Mouse (Mus musculus) cerebellum, postnatal 14 days (tissue): Measurements from ENCODE around the gene Arl15.
A peak's percentile ranks its signal among the peaks of the same experiment; 100 is the strongest.

Experiments used
- DNase-seq, 2 experiments: peaks; one replicate each; pipeline ENCODE4 v3.0.0; 2021; ENCODE audit warnings: mixed read lengths in 2 of 2

The Arl15 gene

DNA sequence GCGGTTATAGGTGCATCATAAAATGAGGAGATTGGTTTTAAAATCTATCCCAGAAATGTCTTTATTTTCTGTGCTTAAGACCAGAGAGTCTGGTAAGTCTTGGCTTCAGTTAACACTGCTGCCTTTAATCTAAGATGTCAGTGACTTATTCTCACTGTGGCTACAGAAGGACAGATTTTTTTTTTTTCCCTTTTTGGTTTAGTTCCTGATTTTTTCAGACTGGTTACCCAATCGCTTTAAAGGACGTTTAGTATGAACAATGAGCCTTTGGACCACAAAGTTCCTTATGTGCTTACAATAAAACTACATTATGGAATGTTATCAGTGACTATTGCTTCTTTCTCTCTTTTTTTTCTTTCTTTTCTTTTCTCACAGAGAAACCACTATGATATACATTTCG is 81.4 kb downstream of the Arl15 start:
- no peak for DNase-seq

DNA sequence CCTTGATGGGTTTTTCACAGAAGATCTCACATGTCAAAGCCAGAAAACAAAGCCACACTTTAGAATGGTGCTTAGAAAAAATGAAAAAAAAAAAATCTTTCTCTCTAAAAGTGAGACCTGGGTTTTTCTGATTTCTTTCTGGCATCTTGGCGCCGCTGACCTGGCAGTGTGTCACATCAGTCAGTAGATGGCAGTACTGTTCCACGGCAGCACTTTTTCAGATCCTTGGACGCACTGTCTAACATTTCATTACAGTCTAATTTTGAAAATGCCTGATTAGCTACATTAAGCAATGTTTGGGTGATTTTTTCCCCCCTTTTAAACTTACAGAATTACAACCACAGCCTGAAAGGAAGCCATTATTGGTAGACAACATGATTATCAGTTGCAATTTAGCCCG is 83.1 kb downstream of the Arl15 start:
- DNase-seq = peak; percentile 81 to 84

DNA sequence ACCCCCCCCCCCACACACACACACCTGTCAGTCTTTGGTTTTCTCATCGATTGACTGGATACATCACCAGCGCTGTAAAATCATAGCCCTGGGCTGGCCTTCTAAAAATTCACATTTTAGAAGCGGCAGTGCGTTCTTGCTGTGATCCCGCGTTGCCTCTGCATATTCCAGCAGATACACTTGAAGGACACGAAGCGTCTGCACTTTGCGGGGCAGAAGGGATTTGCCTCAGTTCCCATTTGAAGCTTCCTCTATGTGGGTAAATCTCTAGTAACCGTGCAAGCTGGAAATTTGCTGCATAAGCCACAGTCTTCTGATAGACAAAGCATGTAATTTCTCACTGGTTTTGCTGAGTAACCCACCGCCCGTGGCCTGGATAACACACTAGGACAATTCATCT is 84.3 kb downstream of the Arl15 start:
- DNase-seq = no peak

DNA sequence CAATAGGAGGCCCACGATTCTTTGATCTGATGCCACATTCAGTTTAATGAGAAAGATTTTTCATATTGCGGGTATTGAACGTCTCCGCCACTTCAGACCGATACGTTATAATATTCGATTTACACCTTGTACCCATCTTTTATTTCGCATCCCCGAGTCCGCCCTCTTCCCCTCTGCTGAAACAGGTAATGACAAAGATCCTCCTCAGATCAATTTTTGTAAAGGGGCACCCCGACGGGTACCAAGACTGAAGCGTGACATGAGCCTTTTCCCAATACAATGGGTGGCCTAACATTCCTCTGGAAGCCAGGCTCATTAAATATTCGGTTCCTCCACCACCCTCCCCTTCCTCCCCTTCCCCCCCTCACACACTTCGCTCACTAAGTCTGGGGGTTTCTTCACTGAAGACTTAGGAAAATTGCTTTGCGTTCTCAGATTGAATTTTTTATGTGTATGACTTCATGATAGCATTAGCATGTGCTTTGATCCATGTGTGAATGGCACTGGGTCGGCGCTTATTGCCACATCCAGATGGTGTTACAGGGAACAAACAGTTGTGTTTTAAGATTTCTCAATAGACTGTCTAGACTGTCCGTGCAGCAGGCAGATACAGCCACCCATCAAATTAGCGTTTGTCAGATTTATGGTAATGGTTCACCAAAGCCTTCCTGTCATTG is 85.5 kb downstream of the Arl15 start:
- DNase-seq = no peak

DNA sequence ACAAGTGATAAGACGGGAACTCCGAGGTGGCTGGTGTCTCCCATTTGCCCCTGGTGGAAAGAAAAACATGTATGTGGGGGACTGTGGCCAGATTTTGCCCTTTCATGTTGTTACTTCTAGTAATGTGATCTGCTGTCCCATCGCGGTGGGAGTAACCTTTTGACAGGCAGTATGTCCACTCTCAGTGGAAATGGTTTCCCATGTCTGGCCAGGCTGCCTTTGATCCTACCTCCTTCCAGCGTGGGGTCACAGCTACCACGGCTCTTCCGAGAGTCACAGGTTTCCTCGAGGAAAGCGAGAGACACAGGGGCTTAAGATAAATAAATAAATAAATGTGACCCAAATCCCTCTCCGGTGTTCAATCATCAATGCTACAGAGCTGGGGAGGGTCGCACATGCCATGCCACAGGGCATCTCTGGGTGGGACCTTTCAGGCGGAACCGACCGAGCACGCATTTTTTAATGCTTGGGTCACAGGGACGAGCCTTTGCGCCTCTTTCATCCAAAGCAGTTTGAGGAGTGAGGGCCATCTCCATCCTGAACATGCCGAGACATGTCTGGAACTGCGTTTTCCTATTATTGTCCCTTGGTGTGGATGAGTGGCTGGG is 86.4 kb downstream of the Arl15 start:
- no peak for DNase-seq

DNA sequence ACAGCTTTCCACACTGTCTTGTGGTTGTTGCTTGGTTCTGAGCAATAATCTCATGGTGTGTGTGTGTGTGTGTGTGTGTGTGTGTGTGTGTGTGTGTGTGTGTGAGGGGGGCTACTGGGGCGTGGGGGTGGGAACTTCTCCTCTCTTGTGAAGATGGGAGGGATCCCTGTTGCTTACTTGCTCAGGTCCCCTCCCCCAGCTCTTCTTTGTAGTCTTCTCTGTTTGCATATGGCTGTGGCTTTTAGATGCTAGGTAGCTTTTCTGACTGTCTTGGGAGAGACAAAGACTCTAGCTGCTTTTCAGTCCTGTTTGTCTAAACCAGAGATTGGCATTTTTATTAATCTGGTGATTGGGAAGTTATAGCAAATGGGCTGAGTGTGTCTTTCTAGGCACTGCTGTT is 88.7 kb downstream of the Arl15 start:
- DNase-seq = no peak

DNA sequence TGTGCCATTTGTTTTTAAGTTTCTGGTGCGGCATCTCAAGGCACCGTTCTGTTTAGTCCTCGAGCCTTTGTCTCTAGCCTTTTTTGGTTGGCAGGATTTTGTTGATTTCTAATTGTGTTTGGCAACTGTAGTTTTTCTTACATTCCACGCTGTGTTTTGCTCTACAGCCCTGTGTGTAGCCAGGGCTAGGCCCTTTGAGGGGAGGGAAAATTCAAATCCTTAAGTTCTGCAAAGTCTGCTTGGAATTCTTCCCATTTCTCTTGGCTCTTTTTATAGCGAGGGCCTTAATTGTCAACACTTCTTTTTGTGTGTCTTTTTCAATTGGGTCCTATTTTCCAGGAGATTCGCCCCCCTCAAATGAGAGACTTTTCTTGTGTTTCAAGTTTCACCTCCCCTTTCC is 92.8 kb downstream of the Arl15 start:
- DNase-seq = no peak

DNA sequence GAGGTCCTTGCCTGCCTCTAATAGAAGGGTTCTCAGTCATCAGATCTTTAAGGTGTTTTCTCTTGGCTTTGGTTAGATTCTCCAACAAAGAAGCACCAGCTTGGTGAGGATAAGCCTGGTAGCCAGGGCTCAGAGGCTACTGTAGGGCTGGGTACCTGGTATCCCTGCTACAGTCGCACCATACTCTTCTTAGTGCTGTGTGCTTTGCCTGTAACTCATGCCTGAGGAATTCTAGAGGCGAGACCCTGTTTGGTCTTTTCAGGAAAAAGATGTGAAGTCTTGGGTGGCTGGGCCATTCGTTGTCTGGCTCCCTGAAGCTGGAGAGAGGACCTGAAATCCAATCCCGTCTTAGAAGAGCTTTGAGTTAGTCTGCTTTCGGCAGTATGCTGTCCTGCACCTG is 93.8 kb downstream of the Arl15 start:
- DNase-seq = no peak

DNA sequence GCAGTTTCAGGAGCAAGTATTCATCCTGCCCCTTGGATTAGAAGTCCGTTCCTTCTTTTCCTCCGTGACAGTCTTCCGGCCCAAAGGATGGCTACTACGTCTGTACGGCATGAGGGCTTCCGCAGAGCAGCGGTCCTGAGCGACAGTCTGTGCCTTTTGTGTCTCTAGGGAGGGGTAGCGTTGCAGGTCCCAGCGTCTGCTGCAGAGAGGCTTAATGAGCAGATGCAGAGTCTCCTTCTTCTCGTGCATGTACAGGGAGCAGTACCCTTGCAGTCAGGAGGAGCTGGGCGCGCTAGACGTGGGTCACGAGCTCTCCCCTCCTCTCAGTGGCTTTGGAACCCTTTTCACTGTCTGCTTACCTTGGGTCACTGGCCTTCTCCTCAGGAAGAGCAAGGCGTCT is 94.4 kb downstream of the Arl15 start:
- no peak for DNase-seq

DNA sequence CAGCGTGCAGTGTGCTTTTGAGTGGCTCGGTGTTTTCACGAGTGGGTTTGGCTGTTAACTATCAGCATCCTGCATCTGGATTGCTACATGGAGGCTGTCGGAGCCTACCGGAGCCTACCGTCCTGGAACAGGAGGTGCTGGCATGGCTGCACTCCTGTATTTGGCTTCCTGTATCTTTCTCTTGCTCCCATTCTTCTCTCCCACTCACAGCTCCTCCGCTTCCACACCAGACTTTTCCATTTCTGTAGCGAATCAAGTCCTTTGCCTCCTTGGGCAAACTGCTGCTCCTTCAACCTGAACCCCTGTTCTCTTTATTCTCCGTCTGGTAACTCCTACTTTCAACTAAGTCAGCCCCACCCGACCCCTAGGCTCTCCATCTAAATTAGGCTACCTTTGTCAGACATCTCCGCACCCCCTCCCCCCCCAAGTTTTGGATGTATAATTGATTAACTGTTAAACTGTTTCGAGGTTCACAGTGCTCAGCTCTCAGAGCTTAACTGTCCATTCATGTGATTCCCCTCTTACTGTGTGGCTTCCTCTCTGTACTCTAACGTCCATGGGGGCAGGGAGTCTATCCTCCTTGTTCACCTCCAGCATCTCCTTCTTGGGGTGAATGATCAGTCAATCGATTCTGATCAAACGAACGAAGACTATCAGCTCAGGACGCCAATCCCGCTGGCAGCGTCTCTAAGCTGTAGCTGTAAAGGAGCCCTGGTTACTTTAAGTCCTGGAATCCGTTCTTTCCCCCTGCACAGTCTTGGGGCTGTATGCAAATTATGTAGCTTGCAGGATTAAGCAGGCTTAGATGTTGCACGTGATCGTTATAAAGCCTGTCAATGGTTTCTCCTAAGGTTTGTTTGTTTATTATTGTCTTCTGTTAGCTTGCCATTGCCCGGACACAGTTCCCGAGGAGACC is 95.1 kb downstream of the Arl15 start:
- DNase-seq = no peak

DNA sequence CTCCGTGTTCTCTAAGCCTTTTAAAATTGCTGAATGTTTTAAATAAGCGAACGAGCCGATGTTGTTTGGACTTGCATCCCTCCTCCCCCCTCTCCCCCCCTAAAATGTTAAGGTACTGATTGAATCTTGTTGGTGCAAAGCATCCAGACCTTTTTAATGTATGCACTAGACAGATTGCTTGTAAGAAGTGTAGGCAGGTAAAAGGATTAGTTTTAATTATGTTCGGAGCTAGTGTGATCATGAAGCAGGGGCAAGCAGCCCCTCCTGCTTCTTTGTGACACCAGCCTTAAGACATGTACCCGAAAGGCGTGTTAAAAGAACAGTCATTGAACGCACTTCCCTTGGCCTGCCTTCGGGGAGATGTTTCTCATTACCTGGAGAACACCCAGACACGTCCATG is 102.4 kb downstream of the Arl15 start:
- no peak for DNase-seq

DNA sequence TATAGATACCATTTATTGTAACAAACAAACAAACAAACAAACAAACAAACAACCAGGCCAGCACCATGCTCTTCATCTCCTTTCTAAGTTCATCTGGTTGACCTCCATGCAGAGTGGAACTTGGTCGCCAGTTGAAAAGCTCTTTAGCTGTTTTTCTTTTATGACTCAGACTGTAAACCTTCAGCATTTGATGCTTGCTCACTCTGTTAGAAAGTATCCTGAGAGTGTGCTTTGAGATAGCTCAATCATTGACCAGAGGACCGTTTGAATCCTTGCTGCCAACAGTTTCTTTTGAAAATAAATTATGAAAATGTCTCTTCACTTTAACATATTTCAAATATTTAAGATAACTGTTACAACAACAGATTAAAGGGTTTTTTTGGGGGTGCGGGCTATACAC is 103.2 kb downstream of the Arl15 start:
- DNase-seq = no peak

DNA sequence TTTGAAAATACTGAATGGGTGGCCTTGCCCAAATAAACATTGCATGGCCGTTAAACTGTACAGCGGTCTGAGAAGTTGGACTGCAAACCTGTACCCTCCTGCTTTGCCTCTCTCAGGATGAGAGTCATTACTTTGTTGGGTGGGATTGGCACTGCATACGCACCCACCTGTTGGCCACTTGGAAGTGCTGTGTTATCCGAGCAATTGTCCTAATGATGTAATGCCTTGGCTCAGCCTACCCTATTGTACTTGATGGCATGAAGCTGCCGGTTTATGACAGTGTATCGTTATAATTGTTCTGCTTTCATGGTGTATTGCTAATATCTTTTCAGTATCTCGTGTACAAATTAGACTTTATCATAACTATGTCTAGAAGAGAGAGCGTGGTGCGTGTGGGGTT is 103.6 kb downstream of the Arl15 start:
- DNase-seq = no peak

DNA sequence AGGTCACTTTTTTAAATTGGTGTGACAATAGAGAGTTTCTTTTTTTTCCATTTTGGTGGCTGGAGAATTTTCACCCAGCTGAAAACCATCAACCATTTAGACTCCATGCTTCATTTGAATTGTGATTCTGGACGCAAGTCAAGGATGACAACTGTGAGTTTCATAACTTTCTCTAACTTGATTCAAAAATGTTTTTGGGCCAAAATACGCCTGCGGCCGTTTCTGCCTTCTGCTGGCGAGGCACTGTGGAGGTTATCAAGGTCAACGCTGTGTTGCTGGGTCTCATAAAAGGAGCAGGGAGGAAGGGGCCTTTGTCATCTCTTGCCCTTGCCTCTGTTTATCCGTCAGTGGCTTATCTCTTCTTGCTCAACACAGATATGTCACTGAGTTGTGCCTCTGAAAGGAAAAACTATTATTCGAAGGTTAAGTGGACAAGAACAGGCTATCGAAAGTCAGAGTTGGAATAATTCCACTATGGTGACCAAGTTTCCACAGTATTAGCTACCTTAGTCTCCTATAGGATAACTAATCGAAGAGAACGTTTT is 106.8 kb downstream of the Arl15 start:
- no peak for DNase-seq

DNA sequence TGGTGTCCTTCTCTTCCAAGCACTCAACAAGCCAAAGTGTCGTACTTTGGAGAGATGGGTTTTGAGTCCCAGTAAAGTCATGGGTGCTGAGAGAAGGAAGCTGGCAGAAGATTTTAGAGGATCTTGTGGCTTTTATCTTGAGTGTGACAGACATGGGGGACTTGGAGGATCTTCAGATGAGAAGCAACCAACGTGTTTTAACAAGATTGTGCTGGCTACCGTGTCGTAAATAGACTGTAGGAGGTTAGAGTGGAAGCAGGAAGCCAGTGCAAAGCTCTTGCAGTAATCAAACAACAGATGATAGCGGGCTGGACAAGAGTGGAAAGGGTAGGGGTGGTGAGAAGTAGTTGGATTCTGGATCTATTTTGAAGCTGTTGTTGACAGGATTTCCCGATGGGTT is 109.0 kb downstream of the Arl15 start:
- DNase-seq = no peak

DNA sequence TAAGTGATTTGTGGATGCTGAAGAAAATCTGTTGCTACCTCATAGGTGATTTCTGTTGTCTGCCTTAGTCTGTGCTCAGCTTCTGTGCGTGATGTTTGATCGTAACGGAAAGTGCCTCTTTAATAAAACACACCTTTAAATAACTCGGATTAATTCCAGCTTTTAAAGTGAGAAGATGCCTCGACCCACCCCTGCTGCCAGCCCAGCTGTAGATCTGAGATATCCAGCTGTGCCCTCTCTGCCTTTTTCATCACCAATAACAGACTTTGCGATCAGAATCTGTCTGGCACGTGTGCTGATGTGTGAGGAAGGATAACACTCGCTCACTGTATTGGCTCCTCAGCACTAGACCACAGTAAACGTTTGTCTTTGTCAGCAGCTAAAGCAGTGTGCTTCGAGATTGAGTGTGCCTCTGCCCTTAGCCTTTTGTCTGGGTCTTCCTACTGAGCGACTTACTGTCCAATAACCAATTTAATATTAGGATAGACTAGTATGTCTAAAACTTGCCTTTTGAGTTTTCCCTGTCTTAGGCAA is 117.7 kb downstream of the Arl15 start:
- DNase-seq = no peak

DNA sequence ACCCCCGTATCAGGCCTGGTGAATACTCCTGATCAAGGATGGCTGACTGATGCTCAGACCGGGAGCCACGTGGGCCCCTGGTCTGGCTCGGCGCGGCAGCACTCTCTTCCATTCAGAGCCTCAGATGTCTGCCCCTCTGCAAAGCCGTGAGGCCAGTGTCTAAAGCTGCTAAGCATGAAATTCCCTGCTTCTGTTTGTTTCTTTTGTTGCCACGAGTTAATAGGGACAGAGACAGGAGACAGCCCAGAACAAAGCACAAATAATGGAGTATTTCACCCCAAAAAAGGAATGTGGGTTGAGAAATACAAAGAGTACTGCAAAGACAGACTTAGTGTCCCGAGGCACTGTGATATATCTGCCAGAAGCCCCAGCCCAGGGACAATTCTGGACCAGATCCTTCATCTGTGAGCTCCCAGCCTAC is 120.3 kb downstream of the Arl15 start:
- DNase-seq = no peak

DNA sequence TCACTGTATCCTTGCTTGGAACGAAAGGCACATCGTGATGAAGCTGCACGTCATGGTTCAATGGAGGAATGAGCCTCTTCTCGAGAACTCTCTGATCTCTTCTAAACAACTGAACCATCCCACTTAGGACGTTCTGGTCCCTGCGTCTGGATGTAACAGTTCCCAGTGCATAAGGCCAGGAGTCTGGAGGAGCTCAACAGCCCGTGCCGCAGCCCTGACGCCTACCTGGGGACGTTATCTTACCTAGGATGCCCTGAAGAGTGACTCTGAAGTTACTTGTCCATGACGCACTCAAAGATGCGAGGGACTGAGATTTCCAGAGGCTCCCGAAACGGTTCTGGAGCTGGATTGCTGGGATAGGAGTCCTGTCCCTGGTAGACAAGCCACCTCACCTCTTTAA is 121.4 kb downstream of the Arl15 start:
- DNase-seq = no peak

DNA sequence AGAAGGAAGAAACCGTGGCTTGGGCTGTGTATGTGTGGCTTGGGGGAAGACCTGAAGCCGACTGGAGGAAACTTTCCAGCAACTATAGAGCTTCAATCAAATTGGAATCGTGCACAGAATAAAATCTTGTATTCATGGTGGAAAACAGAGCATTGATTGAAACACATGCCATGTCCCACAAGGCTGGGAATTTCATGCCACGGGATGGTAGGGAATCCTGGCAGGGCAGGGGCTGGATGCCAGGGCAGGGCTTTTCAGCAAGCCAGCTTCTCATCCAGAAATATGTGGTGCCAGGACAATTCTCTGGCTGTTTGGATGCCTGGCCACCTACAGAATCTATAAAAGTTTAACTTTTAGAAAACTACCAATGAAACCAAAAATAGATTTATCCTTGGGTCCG is 122.5 kb downstream of the Arl15 start:
- peak; percentile 53 to 74 for DNase-seq

DNA sequence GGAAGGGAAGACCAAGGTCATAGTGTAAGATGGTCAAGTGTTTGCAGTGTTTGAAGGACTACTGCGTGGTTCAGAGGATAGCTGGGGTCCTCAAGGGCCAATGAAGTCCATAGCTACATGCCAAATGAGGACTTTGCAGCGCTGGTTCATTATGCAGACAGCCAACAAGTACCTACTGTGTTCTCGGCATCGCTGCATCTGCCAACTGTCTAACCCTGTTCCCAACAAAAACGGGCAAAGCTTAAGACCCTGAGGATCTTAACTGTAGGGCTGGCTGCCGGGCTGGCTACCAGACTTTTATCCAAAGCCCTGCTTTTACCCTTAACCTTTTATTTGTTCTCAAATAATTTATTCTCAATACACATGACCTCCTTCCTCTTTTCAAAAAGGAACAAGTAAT is 123.1 kb downstream of the Arl15 start:
- DNase-seq = peak; percentile 23 to 44

DNA sequence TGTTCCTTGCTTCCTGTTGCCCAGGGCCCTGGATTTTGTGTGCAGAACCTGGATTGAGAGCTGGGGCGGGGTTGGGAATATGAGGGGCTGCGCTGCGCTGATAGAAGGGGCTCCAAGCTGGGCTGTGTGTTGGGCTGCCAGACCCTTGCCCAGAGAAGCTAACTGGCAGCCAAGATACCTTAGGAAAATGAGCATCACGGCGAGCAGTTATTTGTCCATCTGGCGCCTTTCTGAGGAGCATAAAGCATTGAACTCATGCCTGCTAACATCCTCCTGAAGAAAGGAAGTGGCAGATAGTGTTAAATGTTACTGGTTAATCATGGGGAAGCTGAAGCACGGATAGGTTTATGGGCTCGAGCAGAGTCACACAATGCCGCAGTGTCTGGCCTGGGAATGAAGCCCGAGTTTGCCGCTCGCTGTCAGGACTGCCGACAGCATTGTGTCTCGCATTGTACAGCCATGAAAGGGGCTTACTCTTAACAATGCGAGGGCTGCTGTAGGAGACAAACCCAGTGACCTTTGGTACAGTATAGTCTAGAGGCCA is 123.6 kb downstream of the Arl15 start:
- peak; percentile 65 to 74 for DNase-seq

DNA sequence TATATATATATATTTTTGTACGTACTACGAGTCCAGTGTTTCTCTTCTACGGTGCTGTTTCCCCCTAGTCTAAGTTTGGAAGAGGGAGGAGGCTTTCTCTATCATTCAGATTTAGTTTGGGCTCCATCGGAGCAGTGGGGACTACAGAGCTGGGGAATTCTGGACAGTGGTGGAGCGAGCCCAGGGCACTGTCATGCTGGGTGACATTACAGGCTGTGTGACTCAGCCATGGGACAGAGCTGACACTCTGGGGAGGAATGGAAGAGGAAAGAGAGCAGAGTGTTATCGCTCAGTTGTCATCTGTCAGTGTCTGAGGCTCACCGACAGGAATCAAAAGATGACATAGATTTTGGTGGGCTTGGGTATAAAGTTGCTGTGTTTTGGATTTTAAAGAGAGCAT is 124.4 kb downstream of the Arl15 start:
- DNase-seq = no peak

DNA sequence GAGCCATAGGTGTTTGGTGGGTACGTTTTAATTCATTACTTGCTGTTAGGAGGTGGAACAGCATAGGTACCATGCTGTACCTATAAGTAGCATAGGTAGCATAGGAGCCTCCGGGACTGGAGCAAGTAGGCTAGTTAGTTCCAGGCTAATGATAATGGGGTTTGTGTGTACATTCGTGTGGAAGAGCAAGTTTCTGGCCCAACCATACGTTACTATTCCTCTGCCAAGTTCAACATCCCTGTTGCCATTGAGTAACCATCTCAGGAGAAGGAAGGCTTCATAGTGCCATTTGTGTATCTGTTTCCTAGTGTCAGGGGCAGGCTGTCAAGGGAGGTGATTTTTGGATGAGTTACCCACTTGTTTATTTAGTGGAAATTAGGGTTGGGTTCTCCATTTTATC is 141.4 kb downstream of the Arl15 start:
- no peak for DNase-seq
